ENCODE assay signal across 29 mouse cellular contexts in the genomic region with DNA sequence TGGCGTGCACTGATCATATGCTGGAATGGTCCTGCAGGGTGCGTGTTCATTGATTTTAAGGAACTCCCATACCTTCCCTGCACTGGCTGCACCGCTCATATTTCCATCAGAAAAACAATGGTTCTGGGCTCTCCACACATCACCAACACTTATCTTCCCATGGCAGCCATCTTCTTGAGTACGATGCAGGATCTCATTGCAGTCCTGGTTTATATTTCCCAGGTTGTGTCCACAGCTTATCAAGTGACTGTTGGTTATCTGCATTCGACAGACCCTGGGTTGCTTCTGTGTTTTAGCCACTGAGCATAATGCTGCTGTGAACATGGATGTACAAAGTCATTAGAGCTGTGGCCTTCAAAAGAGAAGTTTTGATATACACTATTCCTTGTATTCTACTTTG. TPM values are rescaled to one million over a fixed set of nuclear protein-coding genes. Genes with fewer than 3 reads are reported as not detected.
DNase-seq lines count a peak whose midpoint lies in the region; ATAC-seq and TF ChIP-seq lines count a peak whose summit lies in the region.
"Had no signal": no experiment of that assay in that cellular context is flagged by ENCODE, and none has a peak within 500 bp of the region (broad histone marks: within the 10 kb centered on the region; RNA-seq: fewer than 3 reads in every experiment).

No protein-coding gene starts in this region.

- peak; percentile 66; the same call in 1 of the 2 replicates for ATAC-seq in liver, embryonic 11.5 days (replicated peaks; ENCODE audit: low FRiP score)
- ATAC-seq in liver, postnatal 0 days = no peak
- ATAC-seq in liver, embryonic 13.5 days (ENCODE audit: low read depth) = peak; percentile 54
- peak; percentile 57 for ATAC-seq in megakaryocyte progenitor cell, adult 5-6 weeks (replicated peaks; ENCODE audit: poor library complexity)
- ATAC-seq: activated CD4-positive, CD25-positive, alpha-beta regulatory T cell, adult 4 months; CD4-positive, CD25-positive, alpha-beta regulatory T cell, adult 4 months; forebrain, embryonic 14.5 days; forebrain, embryonic 16.5 days; Patski had no signal

- no peak overlapping the region for H3K4me3 ChIP-seq in liver, embryonic 11.5 days (ENCODE audit: low read depth, low read length)
- H3K4me3 ChIP-seq in liver, postnatal 0 days (ENCODE audit: low read depth, low read length) = no peak overlapping the region
- H3K4me3 ChIP-seq in liver, embryonic 13.5 days (replicated peaks) = no peak overlapping the region
- H3K4me3 ChIP-seq: embryonic facial prominence, embryonic 13.5 days; embryonic facial prominence, embryonic 15.5 days; erythroblast, embryonic 14.5 days; forebrain, embryonic 10.5 days; forebrain, embryonic 12.5 days had no signal

- TF ChIP-seq CTCF in liver, postnatal 0 days (IDR thresholded peaks at IDR 0.05; ENCODE audit: low read depth) = no peak

- H3K4me2 ChIP-seq in liver, embryonic 11.5 days = no peak overlapping the region
- H3K4me2 ChIP-seq in liver, postnatal 0 days (ENCODE audit: low read depth, low read length) = no peak overlapping the region
- H3K4me2 ChIP-seq in liver, embryonic 13.5 days = no peak overlapping the region
- H3K4me2 ChIP-seq: embryonic facial prominence, embryonic 13.5 days; embryonic facial prominence, embryonic 15.5 days; forebrain, embryonic 12.5 days had no signal

- H3K9ac ChIP-seq in liver, embryonic 11.5 days (ENCODE audit: low read depth, low read length) = no peak overlapping the region
- H3K9ac ChIP-seq in liver, postnatal 0 days (replicated peaks) = no peak overlapping the region
- H3K9ac ChIP-seq in liver, embryonic 13.5 days = no peak overlapping the region
- H3K9ac ChIP-seq: embryonic facial prominence, embryonic 13.5 days; embryonic facial prominence, embryonic 15.5 days; forebrain, embryonic 12.5 days had no signal

- H3K4me1 ChIP-seq in liver, embryonic 11.5 days (replicated peaks; ENCODE audit: control insufficient read depth, insufficient read depth, low read length) = no peaks in the 10 kb centered on the region
- H3K4me1 ChIP-seq in liver, postnatal 0 days (ENCODE audit: insufficient read depth) = no peaks in the 10 kb centered on the region
- no peaks in the 10 kb centered on the region for H3K4me1 ChIP-seq in liver, embryonic 13.5 days (replicated peaks)
- H3K4me1 ChIP-seq: embryonic facial prominence, embryonic 13.5 days; embryonic facial prominence, embryonic 15.5 days; forebrain, embryonic 10.5 days; forebrain, embryonic 12.5 days had no signal

- no peaks in the 10 kb centered on the region for H3K9me3 ChIP-seq in liver, embryonic 11.5 days (ENCODE audit: control insufficient read depth, low read length)
- no peaks in the 10 kb centered on the region for H3K9me3 ChIP-seq in liver, postnatal 0 days (ENCODE audit: low read length)
- no peaks in the 10 kb centered on the region for H3K9me3 ChIP-seq in liver, embryonic 13.5 days (replicated peaks)
- H3K9me3 ChIP-seq: embryonic facial prominence, embryonic 13.5 days; embryonic facial prominence, embryonic 15.5 days; forebrain, embryonic 10.5 days; forebrain, embryonic 12.5 days had no signal

- WGBS in liver, embryonic 11.5 days = 75% methylated on average over 5 of the region's 5 CpGs
- 64% methylated on average over 5 of the region's 5 CpGs for WGBS in liver, postnatal 0 days (ENCODE audit: insufficient replicate concordance)
- 45% methylated on average over 5 of the region's 5 CpGs for WGBS in liver, embryonic 13.5 days (ENCODE audit: insufficient replicate concordance)

- H3K27ac ChIP-seq in liver, embryonic 11.5 days (ENCODE audit: low read depth, low read length) = no peak overlapping the region
- H3K27ac ChIP-seq in liver, postnatal 0 days (ENCODE audit: low read depth) = no peak overlapping the region
- no peak overlapping the region for H3K27ac ChIP-seq in liver, embryonic 13.5 days
- H3K27ac ChIP-seq: embryonic facial prominence, embryonic 13.5 days; embryonic facial prominence, embryonic 15.5 days; forebrain, embryonic 10.5 days; forebrain, embryonic 12.5 days had no signal

- no peak for TF ChIP-seq EP300 in liver, postnatal 0 days (IDR thresholded peaks at IDR 0.05; ENCODE audit: low read depth)

- DNase-seq in liver, embryonic 11.5 days (ENCODE audit: low spot score) = no peak
- DNase-seq in liver, postnatal 0 days = no peak
- DNase-seq in liver, embryonic 13.5 days = peak; percentile 7
- no peak for DNase-seq in thymus, adult 18-20 months
- no peak for DNase-seq in cerebellum, adult 18-20 months
- DNase-seq: adrenal gland, adult 8-10 months; adrenal gland, postnatal 14 days; adrenal gland, postnatal 36 days; B cell, adult 2 months; cerebellum, adult 11-12 months; cerebellum, adult 8-10 months; cerebellum, adult 9-11 months; cerebellum, postnatal 14 days; cerebellum, postnatal 36 days; embryo, embryonic 11 days had no signal

- H3K36me3 ChIP-seq in liver, embryonic 11.5 days (ENCODE audit: control insufficient read depth, insufficient read depth, low read length) = no peaks in the 10 kb centered on the region
- no peaks in the 10 kb centered on the region for H3K36me3 ChIP-seq in liver, postnatal 0 days (replicated peaks; ENCODE audit: insufficient read depth, low read length)
- H3K36me3 ChIP-seq in liver, embryonic 13.5 days = no peaks in the 10 kb centered on the region
- H3K36me3 ChIP-seq: embryonic facial prominence, embryonic 13.5 days; embryonic facial prominence, embryonic 15.5 days; forebrain, embryonic 10.5 days; forebrain, embryonic 12.5 days; G1E had no signal

- no peaks in the 10 kb centered on the region for H3K27me3 ChIP-seq in liver, embryonic 11.5 days (replicated peaks; ENCODE audit: control insufficient read depth, insufficient read depth, low read length)
- no peaks in the 10 kb centered on the region for H3K27me3 ChIP-seq in liver, postnatal 0 days (ENCODE audit: insufficient read depth, low read length)
- no peaks in the 10 kb centered on the region for H3K27me3 ChIP-seq in liver, embryonic 13.5 days
- H3K27me3 ChIP-seq: CH12.LX; embryonic facial prominence, embryonic 13.5 days; embryonic facial prominence, embryonic 15.5 days; forebrain, embryonic 12.5 days; Patski had no signal

RNA-seq across cellular contexts. Expression of gene Enox1, which starts 26.0 kb away (rescaled TPM):
- polyA plus RNA-seq in liver, embryonic 11.5 days (2014; fragmentation: Nextera tagmentation; extraction: Ambion mirVana) = 0.92 and 1.7 TPM in 2 replicates
- 0.09 and 0.19 TPM in 2 replicates for polyA plus RNA-seq in liver, postnatal 0 days (2015; fragmentation: Nextera tagmentation; extraction: Ambion mirVana)
- 0.31 and 0.40 TPM in 2 replicates for polyA plus RNA-seq in liver, embryonic 13.5 days (2015; fragmentation: Nextera tagmentation; extraction: Ambion mirVana)
- total RNA-seq in megakaryocyte progenitor cell, adult 5-6 weeks (2015) = not detected in 2 replicates
- 0.17 TPM in 1 of 2 replicates, not detected in the other for total RNA-seq in megakaryocyte progenitor cell, adult 5-6 weeks (2017)
- total RNA-seq: CH12.LX; common myeloid progenitor, adult 5-6 weeks had no signal
- polyA plus RNA-seq: CD4-positive, CD25-positive, alpha-beta regulatory T cell, adult 4 months; erythroblast, embryonic 14.5 days; G1E had no signal
